Mouse (Mus musculus) urinary bladder, postnatal 14 days (tissue): ENCODE results near the gene Umad1.
"Not testable (repeated sequence)": the region's sequence is repeated elsewhere in the genome, so short reads cannot be mapped to it uniquely, and the experiment has no call there.

ENCODE experiments used
- DNase-seq: peaks from one replicate; pipeline ENCODE4 v3.0.0; 2021; ENCODE audit warnings: low spot score

Gene Umad1

DNA sequence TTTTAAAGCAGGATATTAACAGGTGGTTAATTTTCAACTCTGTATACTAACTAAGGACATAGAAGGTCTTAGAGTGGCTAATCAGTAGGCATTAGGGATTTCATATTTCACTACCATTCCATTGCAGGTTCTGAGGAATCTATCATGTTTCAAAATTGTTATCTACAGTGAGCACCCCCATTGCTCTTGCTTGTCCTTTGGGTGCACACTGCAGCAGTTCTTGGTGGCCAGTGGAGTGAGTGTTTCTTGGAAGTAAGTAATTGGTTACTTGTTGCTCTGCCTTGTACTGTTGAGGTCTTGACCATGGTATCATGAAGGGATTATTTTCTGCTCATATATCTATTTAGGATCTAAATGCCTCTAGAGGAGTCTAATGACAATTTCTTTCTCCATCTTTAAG is 57.1 kb downstream of the Umad1 start:
- no peak for DNase-seq

DNA sequence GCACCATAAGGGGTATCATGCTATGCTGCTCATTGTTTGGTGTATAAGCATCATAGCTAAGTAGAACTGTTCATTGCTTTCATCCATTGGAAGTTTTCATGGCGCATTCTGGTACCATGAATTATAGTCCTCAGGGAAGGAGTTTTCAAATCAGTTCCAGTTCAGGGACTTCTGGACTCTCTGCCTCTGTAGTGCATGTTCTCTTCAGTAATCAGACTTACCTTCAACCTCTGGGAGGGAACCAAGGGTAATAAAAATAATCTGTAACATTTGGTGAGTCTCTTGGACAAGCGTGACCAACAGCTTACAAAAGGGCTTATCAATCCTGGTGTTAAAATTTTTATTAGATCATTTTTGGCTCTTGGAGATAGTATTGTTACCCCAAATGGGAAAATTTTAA is 60.5 kb downstream of the Umad1 start:
- DNase-seq, result no peak

DNA sequence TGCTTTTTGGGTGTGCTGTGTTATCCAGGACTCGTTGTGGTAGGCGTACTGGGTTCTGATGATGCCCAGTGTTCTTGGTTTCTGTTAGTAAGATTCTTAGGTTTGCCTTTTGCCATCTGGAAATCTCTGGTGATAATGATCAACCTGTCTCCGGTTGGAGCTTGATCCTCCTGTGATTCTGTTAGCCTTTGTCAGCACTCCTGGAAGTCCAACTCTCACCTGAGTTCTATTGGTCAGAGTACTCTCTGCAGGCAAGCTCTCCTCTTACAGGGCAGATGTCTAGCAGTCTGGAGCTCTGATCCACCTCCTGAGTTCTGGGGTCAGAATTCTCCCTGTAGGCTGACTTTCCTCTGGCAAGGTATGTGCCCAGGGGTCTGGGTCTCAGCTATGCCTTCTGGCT is 72.4 kb downstream of the Umad1 start:
- DNase-seq, result not testable (repeated sequence)

DNA sequence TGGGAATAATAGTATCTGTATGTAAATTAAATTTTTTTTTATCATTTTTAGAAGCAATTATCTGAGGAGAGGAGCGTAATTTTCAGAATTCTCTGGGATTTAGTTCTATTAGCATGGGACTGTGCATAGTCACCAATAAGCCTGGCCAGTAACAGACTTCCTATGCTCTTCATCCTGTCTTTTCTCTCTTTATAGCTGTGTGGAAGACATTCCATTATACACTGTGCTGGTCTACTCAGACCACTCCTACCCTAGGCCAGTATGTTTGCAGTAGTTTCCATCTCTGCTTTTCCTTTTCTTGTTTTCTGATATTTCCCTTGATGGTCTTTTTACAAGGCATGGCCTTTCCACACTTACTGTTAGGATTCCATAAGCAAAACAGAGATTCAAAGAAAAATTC is 74.3 kb downstream of the Umad1 start:
- no peak for DNase-seq

DNA sequence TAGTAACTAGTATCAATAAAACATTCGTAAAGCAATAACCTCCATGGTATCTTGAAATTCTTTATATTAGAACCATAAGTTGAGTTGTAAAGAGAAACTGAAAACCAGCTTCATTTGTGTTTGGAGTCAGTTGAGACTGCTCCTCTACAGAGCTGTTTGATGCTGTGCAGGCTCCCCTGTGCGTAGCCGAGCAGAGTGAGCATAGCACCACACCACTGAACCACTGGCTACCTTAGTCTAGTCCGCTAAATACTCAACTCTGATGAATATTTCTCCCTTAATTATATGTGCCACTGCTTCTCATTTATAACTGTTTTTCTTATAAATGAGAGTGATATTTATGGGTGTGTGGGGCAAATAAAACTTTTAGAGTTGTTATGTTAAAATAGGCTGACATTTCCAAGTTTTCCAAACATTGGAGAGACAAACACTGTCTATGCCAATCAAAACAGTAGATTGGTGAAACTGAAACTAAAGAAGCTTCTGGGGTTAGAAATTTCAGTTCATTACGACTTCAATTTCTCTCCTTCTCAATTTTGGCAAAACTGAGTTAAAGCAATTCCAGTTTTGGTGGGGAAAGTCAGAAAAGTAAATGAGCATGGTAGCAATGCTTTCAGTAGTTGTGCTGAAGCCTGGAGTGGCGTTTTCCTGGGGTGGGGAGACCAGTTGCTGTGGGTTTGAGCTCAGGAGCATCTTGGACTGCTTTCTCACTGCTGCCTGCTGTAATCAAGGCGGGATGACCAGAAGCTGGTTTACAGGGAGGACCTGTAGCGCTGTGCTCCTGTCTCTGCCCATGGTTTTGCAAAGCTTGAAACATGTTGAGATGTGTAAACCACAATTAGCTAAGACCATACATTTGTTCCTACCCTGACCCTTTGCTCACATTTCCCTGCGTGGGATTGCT is 77.7 kb downstream of the Umad1 start:
- DNase-seq, result no peak

DNA sequence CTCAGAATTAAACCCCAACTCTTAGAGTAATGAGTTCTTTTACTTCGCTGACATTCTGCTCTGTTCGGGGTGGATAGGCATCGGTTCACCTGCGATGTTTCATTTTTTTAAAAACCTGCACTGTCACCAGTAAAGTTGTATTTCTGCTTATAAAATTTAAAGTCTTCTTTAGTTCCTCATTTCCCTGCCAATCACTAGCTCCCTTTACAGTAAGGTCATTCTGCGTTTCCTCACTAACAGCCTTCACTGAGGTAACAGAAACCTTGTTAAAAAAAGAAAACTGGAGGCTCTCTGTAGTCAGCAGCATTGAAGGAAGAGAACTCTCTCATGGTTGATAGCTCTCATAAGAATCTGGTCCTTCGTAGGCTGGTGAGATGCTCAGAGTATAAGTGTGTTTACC is 80.4 kb downstream of the Umad1 start:
- no peak for DNase-seq

DNA sequence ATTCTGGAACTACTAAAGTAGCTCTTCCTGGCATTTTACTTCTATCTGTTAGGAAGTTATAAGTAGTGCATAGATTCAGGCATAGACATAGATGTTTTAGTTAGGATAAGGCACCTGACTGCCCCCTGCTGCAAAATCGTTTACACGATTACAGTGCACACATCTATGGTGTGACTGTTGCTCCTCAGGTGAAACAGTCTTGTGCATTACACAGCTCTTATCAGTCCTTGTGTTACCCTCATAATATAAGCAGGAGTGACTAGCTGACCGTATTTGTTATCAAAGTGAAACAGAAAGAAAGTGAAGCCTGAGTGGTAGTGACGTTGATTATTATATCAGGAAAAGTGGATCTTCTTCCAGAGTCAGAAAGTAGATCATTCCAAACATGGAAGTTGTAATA is 84.2 kb downstream of the Umad1 start:
- DNase-seq, result no peak

DNA sequence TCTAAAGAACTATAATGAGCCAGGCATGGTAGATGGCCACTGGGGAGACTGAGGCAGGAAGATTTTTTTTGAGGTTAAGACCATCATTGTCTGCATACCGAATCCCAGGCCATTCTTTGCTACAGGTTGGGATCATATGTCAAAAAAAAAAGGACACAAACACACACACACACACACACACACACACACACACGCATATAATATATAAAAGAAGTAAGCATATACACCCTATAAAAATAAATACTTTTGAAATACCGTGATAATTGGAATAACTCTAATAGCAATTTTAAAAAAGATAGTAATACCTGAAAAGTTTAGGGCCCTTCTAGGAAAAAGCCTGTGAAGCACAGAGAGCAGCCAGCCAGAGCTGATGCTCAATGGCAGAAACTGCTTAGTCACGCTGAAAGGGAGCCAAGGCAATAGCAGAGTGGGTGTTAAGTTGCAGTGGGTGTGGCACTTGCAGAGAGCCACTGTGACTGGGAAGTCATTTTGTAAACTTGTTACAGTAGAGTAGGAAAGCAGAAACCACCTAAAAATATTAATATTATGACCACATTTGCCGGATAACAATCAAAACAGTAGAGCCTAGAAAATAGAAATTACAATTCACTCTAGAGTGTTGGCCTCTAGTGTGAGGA is 86.2 kb downstream of the Umad1 start:
- DNase-seq, result peak; percentile 43

DNA sequence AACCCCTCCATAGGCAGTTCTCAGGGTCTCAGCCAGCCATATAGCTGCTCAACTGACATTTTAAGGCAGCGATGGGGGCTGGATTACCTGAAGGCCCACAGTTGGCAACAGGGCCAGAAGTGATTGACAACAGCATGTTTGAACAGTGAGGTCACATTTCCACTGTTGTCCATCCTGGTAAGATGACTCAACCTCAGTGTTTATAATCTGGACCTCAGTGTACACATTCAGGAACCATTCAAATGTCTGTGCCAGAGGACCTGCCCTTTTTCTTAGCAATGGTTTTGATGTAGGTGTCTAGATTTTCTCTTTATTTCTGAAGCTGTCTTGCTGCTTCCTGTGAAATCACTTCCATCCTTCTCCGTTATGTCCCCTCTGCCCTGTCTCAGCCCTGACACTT is 88.1 kb downstream of the Umad1 start:
- DNase-seq, result no peak

DNA sequence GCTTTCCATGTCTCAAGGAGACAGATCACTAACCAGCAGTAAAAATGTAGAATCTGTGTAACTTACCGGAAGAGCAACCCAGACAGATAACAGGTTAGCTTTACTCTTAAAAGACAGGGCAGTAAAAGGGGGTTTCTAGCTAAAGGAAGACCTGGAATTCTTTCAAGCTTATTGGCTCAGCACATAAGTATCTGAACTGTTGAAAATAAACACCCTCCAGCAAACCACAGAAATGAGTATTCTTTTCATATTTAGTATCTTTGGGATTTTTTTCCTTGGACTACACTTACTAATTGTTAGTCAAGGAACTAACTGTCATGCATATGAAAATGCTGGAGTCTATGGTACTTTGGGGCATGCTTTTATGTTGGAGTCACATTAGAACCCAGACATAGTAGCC is 89.3 kb downstream of the Umad1 start:
- no peak for DNase-seq

DNA sequence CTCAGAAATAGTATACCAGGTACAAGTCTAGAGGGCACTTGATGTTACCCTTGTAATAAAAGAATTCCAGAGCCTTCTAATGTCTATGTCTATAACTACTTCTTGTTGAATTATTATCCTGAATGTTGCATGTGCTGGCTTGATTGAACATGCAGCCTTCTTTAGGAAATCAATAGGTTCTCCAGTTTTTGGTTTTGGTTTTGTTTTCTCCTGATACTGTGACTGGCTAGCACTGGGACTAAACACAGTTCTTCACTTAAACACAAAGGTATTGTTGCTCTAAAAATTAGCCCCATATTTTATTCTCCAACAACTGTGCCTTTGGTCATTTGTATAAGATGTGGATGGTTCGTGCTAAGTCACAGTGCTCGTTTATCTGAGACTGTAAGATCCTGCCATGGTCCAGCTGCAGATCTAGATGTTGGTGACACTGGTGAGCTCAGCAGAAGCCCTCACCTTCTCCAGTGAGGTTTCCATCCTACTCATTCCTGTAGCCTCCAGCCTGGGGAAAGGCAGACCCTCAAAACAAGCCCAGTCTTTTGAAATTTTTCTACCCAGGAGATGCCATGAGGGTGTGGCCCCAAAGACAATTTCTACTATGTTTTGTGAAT is 90.1 kb downstream of the Umad1 start:
- DNase-seq, result no peak

DNA sequence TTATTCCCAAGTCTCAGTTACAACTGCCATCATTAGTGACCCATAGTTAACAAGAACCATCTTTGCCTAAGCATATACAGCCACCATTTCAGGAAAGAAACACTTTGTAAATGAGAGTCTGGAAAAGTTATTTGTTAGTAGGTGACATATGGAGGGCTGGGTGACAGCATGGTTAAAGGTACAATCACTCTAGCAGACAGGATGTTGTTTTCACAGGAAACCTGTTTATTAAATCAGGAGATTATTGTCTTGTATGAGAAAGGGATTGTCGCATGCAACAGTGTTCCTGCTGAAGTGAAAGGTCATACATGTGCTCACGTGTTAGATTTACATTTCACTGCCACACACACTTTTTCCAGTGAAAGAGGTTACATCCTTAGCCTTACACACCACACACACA is 92.4 kb downstream of the Umad1 start:
- no peak for DNase-seq

DNA sequence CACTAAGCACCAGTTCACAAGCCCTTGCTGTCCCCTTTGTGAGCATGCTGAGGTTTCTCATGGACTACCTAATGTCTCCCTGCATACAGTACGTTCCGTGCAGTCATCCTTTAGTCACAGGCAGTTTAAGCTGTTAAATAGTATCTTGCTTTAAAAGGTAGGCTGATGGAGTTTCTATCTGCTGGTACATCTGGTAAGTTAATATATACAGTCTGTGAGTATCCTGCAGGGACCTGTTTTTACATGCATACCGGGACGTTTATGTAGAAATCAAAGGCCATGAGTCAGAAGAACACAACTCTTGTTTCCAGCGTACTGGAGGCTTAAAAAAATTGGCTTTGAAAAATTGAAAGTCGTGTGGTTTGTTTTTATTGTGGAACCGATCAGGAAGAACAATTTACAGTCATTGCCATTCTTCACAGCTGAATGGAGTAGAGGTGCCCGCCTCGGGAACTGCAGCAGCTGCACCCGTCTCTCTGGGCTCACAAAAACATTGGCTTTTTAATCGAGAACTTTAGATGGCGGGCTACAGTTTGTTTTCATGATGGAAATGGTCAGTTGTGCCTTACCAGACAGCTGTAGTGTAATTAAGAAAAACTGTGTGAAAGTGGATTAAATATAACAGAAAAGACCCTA is 93.6 kb downstream of the Umad1 start:
- no peak for DNase-seq

DNA sequence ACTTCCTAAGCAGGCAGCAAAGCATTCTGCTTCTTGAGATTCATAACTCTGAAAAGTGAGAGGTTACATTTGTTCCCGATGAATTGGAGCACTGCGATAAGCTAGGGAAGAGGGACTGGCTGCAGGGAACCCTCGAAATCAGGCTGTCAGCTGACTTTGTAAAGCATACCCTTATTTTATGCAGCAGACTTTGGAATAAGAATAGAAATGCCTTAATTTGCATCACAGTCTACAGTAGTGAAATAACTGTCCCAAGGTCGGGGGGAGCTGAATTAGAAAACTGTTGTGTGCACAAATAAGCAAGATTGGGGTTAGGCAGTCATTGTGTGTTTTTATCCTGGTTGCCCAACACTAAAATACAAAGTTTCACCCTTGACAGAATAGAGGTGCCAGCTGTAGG is 94.4 kb downstream of the Umad1 start:
- DNase-seq, result no peak

DNA sequence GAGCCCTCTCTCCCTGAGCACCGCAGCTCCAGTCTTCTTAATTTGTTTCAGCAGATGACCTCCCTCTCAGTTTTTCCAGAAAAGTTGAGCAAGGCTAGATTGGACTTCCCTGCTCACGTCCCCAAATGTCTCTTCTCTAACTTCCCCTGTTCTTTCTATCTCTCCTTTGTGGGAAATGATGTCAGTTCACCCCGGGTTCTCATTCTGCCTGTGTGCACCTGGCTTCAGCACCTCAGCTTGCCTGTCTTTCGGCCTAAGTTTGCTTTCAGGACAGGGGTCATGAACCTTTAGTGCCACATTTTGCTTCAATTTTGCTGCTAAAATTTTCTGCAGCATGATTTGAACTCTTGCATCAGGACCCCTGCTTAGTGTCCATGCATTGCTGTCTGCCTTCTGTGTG is 95.8 kb downstream of the Umad1 start:
- DNase-seq, result no peak

DNA sequence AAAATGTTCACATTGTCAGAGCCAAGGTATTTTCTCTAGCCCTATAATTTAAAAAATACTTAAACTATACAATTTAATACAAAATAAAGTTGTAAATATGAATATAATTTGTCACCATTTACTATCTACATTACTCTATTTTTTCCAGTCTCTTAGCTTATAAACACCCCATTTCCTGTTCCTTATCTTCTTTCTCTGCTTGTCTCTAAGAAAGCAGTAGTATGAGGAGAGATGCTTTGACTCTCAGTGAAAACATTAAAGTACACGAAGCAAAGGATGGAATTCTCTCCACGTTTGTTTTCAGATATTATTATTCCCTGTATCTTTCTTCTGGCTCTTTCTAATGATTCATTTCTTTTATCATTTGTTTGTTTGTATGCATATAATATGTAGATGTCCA is 99.1 kb downstream of the Umad1 start:
- DNase-seq, result no peak

DNA sequence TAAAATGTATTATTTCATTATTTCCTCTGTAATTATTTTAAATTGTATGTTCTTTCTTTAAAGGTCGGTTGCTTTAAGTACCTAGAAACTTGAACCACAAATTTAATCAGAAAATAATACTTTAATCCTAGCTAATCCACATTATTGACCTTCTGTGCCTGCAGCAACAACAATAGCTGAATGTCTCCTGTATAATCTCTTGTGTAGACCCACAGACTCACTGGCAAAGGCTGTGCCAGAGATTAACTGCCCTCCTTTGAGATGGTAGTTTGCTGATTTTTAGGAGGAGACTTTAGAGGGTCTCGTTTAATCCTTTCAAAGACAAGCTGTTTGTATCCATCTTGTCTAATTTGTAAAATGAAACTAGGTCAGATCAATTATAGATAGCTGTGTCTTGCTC is 99.7 kb downstream of the Umad1 start:
- DNase-seq, result no peak

DNA sequence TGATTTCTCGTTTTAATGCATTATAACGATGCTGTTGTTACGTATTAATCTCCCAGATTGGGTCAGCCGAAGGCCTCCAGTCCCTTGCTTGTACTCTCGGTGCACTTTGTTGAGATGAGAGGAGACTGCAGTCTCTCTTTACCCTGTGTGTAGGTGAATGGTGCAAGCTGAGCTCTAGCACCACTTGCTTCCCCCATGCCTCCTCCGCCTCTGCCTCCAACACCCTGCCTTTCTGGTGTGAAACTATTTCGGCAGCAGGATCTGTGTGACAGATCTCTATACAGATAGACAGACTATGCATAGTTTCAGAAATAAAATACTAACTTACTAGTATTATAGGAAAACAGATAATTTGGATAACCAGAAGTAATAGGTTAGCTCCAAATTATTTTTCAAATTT is 101.7 kb downstream of the Umad1 start:
- DNase-seq, result no peak

DNA sequence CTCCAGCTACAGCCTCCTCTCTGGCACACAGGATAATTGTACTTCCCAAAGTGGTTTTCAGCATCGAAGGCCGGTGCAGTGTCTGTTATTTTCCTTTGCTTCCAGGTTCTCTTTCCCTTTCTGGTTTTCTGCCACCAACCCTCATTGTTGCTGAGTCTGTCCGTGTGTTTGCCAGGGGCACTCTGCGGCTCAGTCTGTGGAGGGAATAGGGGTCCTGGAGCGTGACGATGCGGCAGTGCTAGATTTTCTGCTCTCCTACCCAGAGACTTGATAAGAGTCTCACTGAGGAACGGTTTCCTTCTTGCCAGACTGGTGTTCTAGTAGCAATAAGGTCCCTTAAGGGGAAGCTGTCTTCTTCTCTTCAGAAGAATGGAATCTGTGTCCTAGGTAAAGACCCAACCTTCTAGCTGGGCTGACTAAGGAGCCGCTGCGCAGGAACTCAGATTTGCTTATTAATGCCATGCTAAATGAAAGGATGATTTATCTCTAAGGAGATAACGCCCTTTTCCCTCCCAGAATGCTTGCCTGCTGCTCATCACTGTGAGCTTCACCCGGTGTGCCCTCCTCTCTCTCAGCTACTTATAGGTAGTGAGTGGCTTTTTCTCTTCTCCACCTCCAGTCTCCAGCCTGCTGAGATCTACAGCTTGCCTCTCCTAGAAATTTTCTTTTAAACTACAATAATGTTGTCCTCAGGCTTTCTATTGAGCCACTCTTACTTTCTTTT is 105.1 kb downstream of the Umad1 start:
- DNase-seq, result no peak

DNA sequence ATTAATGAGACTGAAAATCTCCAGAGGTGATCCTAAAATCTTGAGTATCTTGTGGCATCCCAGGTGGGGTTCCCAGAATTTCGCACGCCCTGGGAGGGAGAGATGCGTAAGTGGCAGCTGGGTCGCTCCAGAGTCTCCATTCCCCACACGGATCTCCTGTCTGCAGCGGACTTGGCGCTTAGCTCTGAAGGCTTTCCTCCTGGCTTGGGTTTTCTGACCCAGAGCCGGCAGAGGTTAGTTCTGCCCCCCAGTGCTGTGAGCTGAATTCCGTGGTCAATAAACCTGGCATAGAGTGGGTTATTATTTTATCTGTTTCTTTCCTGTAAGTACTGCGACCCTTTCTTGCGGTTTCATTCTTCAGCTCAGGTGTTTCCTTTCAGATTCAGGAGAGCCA is 105.7 kb downstream of the Umad1 start:
- no peak for DNase-seq

DNA sequence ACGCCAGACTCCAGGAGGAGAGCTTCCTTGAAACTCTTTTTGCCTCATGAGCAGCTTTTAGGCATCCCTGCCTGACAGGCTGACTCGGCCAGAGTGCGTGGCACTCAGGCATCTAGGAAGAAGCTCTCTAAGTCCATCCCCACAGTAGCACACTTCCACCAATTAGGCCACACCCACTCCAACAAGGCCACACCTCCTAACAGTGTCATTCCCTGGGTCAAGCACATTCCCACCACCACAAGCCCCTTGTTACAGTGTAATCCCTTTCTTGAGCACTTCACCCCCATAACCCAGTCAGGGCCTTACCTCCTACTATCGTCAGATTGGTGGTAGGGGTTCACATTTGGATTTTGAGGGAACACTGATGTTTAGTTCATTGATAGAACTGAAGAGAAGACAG is 108.6 kb downstream of the Umad1 start:
- DNase-seq, result no peak

DNA sequence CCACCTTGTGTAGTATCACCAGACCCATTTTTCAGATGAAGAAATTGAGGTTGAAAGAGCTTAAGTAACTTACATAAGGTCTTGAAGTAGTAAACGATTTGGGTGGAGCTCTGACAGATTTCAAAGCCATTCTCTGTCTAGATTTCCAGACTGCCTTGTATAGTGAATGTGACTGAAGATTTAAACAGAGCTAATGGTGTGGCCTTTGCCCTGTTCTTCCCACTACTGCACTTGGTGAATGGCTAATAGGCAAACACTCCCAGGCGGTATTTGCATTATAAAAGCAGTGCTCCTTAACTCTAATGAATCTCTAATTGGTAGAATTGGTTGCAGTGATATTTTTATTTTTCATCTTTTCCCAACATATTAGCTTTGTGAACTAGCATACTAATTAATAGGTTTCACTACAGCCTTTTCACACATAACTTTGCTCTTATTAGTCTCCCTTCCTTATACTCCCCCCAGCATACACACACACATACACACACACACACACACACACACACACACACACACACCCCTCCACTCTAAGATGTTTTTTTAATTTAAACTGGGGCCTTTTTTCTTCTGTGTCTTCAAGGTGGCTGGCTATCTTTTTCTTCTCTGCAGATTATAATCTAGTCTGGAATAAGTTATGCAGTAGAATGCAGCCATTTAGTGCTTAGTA is 109.2 kb downstream of the Umad1 start:
- DNase-seq, result no peak
